Mouse (Mus musculus) thymus, postnatal 14 days (tissue): Measurements from ENCODE around the gene Vmn1r44.
"Not testable (repeated sequence)": the region's sequence is repeated elsewhere in the genome, so short reads cannot be mapped to it uniquely, and the experiment has no call there.

Experiments used
- DNase-seq: peaks from one replicate; pipeline ENCODE4 v3.0.0; 2021

Gene Vmn1r44

GRCm38 (mm10) chr6:89883360-89883759 lies at the start of gene Vmn1r44:
Vmn1r44 (plus strand) TSS chr6:89883660.
- no peak for DNase-seq

- DNase-seq, result no peak
These were observed 25.9 kb upstream of the Vmn1r44 start for GRCm38 (mm10) chr6:89857552-89857951.

GRCm38 (mm10) chr6:89859839-89860238 lies 23.6 kb upstream of the Vmn1r44 start:
- no peak for DNase-seq

GRCm38 (mm10) chr6:89863792-89864191 lies 19.7 kb upstream of the Vmn1r44 start:
- DNase-seq, result no peak

- DNase-seq, result no peak
These were observed 16.2 kb upstream of the Vmn1r44 start for GRCm38 (mm10) chr6:89867276-89867675.

GRCm38 (mm10) chr6:89867976-89868375 lies 15.5 kb upstream of the Vmn1r44 start:
- DNase-seq, result no peak

GRCm38 (mm10) chr6:89876313-89876712 lies 7.1 kb upstream of the Vmn1r44 start, which contains the start of the genes Vmn1r42 and Vmn1r43:
Vmn1r42 (minus strand) TSS chr6:89876413.
Vmn1r43 (minus strand) TSS chr6:89876413.
- not testable (repeated sequence) for DNase-seq

- no peak for DNase-seq
These were observed 6.5 kb upstream of the Vmn1r44 start for GRCm38 (mm10) chr6:89876963-89877362.

- no peak for DNase-seq
These were observed 2.6 kb upstream of the Vmn1r44 start for GRCm38 (mm10) chr6:89880867-89881266.

- DNase-seq, result no peak
These were observed 352 bp downstream of the Vmn1r44 start for GRCm38 (mm10) chr6:89883812-89884211.

- not testable (repeated sequence) for DNase-seq
These were observed 57.0 kb downstream of the Vmn1r44 start, which contains the start of gene Vmn1r45 for GRCm38 (mm10) chr6:89940498-89940897. Vmn1r45 (minus strand) TSS chr6:89940598.

- DNase-seq, result no peak
These were observed 57.5 kb downstream of the Vmn1r44 start for GRCm38 (mm10) chr6:89940926-89941325.
